Mouse (Mus musculus) liver, embryonic 14.5 days (tissue): ENCODE data around the gene Tbcc. TPM values are rescaled to one million over a fixed set of nuclear protein-coding genes. Genes with fewer than 3 reads are reported as not detected.

ENCODE experiments used
- ATAC-seq: fragments of 200-750 bp; cut with Nextera tagmentation; 2 replicates; pipeline ENCODE4 v1.8.0; 2017; ENCODE audit warnings: moderate number of reproducible peaks, mild to moderate bottlenecking, moderate library complexity; ENCODE audit not compliant: insufficient read depth
- DNase-seq, 3 experiments: peaks; one replicate each; pipeline ENCODE4 v3.0.0-alpha.2; 2012 to 2013; ENCODE audit warnings: low read depth in 3 of 3, low spot score in 3 of 3
- H3K27ac ChIP-seq: fragments of 300-500 bp; sonication (generic); 2 replicates; pipeline ENCODE4 v1.5.1; 2014; ENCODE audit warnings: moderate library complexity, mild to moderate bottlenecking, control low read depth, inconsistent platforms
- H3K27me3 ChIP-seq: fragments of 300-500 bp; sonication (generic); 2 replicates; pipeline ENCODE4 v1.6.1; 2014; ENCODE audit warnings: mild to moderate bottlenecking, low read length, moderate library complexity; ENCODE audit not compliant: control insufficient read depth, insufficient read depth
- H3K36me3 ChIP-seq: fragments of 300-500 bp; sonication (generic); replicated peaks from 2 replicates; pipeline ENCODE4 v1.6.1; 2014; ENCODE audit warnings: low read depth; ENCODE audit not compliant: control insufficient read depth, insufficient read depth
- H3K4me1 ChIP-seq, 2 experiments: fragments of 200-500 bp in 1 of 2; fragments of 300-500 bp in 1 of 2; sonication (generic) in 1 of 2; replicated peaks; 2 replicates each; pipeline ENCODE4 v1.6.1; 2012 to 2014; ENCODE audit warnings: antibody characterized with exemption in 1 of 2, inconsistent platforms in 1 of 2, low read length in 1 of 2; ENCODE audit not compliant: control insufficient read depth in 2 of 2, insufficient read depth in 2 of 2
- H3K4me2 ChIP-seq: fragments of 300-500 bp; sonication (generic); 2 replicates; pipeline ENCODE4 v1.6.1; 2014; ENCODE audit warnings: low read depth, mild to moderate bottlenecking, control low read depth, moderate library complexity
- H3K4me3 ChIP-seq, 2 experiments: fragments of 200-500 bp in 1 of 2; fragments of 300-500 bp in 1 of 2; sonication (generic) in 1 of 2; 2 replicates each; pipeline ENCODE4 v1.5.1; 2012 to 2014; ENCODE audit warnings: low read depth in 2 of 2, low read length in 2 of 2, mild to moderate bottlenecking in 2 of 2, control low read depth in 1 of 2, inconsistent platforms in 1 of 2, moderate library complexity in 1 of 2; ENCODE audit not compliant: insufficient read depth in 1 of 2
- H3K9ac ChIP-seq: fragments of 300-500 bp; sonication (generic); replicated peaks from 2 replicates; pipeline ENCODE4 v1.6.1; 2014; ENCODE audit warnings: mild to moderate bottlenecking, control low read depth, moderate library complexity
- H3K9me3 ChIP-seq: fragments of 300-500 bp; sonication (generic); 2 replicates; pipeline ENCODE4 v1.6.1; 2016; ENCODE audit warnings: low read length, mixed read lengths; ENCODE audit not compliant: control insufficient read depth
- CTCF ChIP-seq: IDR thresholded peaks from 2 replicates; pipeline ENCODE4 v1.5.1; 2016; ENCODE audit warnings: antibody characterized with exemption, low read depth, control low read depth
- EP300 ChIP-seq: IDR thresholded peaks from 2 replicates; pipeline ENCODE4 v1.6.1; 2016; ENCODE audit warnings: antibody characterized with exemption, low read depth
- WGBS: fragments of 180-500 bp; shearing (Covaris S2); extraction: QIAGEN DNeasy Blood & Tissue Kit; methylation state at CpG from one replicate; pipeline ENCODE4 v1.1.7; 2014; ENCODE audit not compliant: insufficient replicate concordance; 5-methylcytosine and 5-hydroxymethylcytosine counted together
- polyA plus RNA-seq, 2 experiments: library from polyadenylated mRNA; depleted of rRNA in 1 of 2; stranded (reverse) in 1 of 2; unstranded in 1 of 2; fragments of >200 nt; fragmentation: Nextera tagmentation in 1 of 2; extraction: Ambion mirVana in 1 of 2; gene quantifications; 2 replicates each; pipeline versions ENCODE4 v1.2.1 to v1.2.3; 2012 to 2014

Tbcc gene
- polyA plus RNA-seq, 2 experiments: 9.4 to 23.1 TPM

DNA sequence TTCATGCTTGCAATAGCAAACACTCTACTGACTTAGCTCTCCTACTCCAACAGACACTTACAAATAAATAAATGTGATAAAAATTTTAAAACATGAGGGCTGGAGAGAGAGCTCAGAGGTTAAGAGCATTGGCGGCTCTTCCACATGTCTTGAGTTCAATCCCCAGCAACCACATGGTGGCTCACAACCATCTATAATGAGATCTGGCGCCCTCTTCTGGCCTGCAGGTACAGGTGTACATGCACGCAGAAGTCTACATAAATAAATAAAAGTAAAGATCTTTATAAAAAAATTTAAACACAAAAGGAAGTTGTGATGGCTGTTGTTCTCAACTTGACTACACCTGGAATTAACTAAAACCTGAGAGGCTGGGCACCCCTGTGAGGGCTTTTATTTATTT lies 14.9 kb upstream of the Tbcc start:
- Histone ChIP-seq H3K9ac (no peak overlapping the region), H3K4me1 (peaks cover 5 to 19% of the 10 kb centered on the region in 2 experiments; a peak in 3 of 4 replicates), H3K27me3 (no peaks in the 10 kb centered on the region), H3K4me2 (no peak overlapping the region), H3K27ac (no peak overlapping the region), H3K4me3 (no peak overlapping the region), H3K36me3 (no peaks in the 10 kb centered on the region), H3K9me3 (no peaks in the 10 kb centered on the region)
- 50% methylated on average over 3 of the region's 3 CpGs for whole genome bisulfite sequencing
- DNase-seq (no peak), ATAC-seq (no peak)
- TF ChIP-seq CTCF: peak; percentile 75
- TF ChIP-seq EP300: no peak

- WGBS: 68% methylated on average over 8 of the region's 8 CpGs
Observed at GRCm38 (mm10) chr17:46876371-46876950, 14.0 kb upstream of the Tbcc start.

DNA sequence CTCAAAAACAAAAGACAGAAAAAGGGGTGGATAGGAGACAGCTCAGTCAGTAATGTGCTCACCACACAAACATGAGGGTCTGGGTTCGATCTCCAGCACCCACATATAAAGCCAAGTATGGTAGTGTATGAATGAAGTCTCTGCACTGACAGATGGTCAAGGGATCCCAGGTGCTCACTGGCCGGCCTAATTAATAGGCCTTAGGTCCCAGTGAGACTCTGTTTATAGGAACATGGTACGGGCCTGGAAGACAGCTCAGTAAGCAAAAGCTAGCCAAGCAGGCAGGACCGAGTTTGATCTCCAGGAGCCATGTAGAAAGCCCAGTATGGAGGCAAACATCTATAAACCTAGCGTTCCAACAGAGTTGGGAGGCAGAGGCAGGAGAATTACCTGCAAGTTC lies 13.4 kb upstream of the Tbcc start:
- no peak overlapping the region for H3K9ac ChIP-seq
- ATAC-seq (no peak), DNase-seq (no peak)
- no peak overlapping the region for H3K4me2 ChIP-seq
- no peaks in the 10 kb centered on the region for H3K9me3 ChIP-seq
- no peak for TF ChIP-seq CTCF
- no peak for TF ChIP-seq EP300
- H3K4me3 ChIP-seq: no peak overlapping the region
- peaks cover 5 to 17% of the 10 kb centered on the region in 2 experiments; a peak in 3 of 4 replicates for H3K4me1 ChIP-seq
- no peaks in the 10 kb centered on the region for H3K36me3 ChIP-seq
- WGBS: 75% methylated on average over 5 of the region's 5 CpGs
- H3K27ac ChIP-seq: no peak overlapping the region
- no peaks in the 10 kb centered on the region for H3K27me3 ChIP-seq

More at GRCm38 (mm10) chr17:46876371-46876950, 14.0 kb upstream of the Tbcc start:
- Histone ChIP-seq H3K36me3 (no peaks in the 10 kb centered on the region), H3K4me3 (no peak overlapping the region), H3K27me3 (no peaks in the 10 kb centered on the region), H3K9ac (no peak overlapping the region), H3K27ac (no peak overlapping the region), H3K4me1 (peaks cover 5 to 15% of the 10 kb centered on the region in 2 experiments; a peak in 3 of 4 replicates), H3K9me3 (no peaks in the 10 kb centered on the region), H3K4me2 (no peak overlapping the region)
- ATAC-seq: peak; percentile 49; the same call in 1 of the 2 replicates
- TF ChIP-seq CTCF (no peak), EP300 (no peak)
- DNase-seq: no peak

- no peaks in the 10 kb centered on the region for H3K27me3 ChIP-seq
- no peak for DNase-seq
- peaks cover 5 to 20% of the 10 kb centered on the region in 2 experiments; a peak in 3 of 4 replicates for H3K4me1 ChIP-seq
- ATAC-seq: no peak
- WGBS: 48% methylated on average over 14 of the region's 14 CpGs
- H3K9ac ChIP-seq: no peak overlapping the region
- H3K27ac ChIP-seq: no peak overlapping the region
- no peaks in the 10 kb centered on the region for H3K36me3 ChIP-seq
- no peak for TF ChIP-seq EP300
- TF ChIP-seq CTCF: no peak
- H3K4me3 ChIP-seq: no peak overlapping the region
- H3K9me3 ChIP-seq: no peaks in the 10 kb centered on the region
- H3K4me2 ChIP-seq: no peak overlapping the region
Observed at GRCm38 (mm10) chr17:46879841-46880311, 10.6 kb upstream of the Tbcc start.

DNA sequence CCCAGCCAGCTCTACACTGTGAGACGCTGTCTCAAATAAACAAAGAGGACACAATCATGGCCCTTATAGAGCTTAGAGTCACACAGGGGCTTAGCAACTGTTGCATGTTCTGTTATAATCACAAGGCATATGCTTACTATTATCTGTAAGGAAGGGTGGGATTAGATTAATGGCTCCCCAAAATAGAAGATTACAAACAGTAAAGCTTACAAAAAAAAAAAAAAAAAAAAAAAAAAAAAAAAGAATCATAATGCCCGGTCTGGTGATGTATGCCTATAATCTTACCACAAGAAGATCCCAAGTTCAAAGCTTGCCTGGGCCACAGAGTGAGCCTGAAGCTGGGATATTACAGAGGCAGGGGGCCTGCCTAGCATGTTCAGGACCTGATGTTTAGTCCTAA lies 10.2 kb upstream of the Tbcc start:
- Histone ChIP-seq H3K4me1 (peaks cover 7 to 25% of the 10 kb centered on the region in 2 experiments), H3K4me2 (no peak overlapping the region), H3K27me3 (no peaks in the 10 kb centered on the region), H3K9ac (no peak overlapping the region), H3K4me3 (no peak overlapping the region), H3K9me3 (no peaks in the 10 kb centered on the region), H3K27ac (no peak overlapping the region), H3K36me3 (no peaks in the 10 kb centered on the region)
- no peak for ATAC-seq
- no peak for DNase-seq
- TF ChIP-seq CTCF (no peak), EP300 (no peak)
- WGBS: 46% methylated on average over 2 of the region's 2 CpGs
